In genomic region chr1:170632385-170632784, GRCm38 (mm10) we compare ENCODE assay signal across 8 mouse cellular contexts. TPM values are rescaled to one million over a fixed set of nuclear protein-coding genes. Genes with fewer than 3 reads are reported as not detected.
DNase-seq lines count a peak whose midpoint lies in the region; ATAC-seq and TF ChIP-seq lines count a peak whose summit lies in the region.

No protein-coding gene starts in this region.

- no peak overlapping the region for H3K9ac ChIP-seq in hindbrain, embryonic 15.5 days

- no peaks in the 10 kb centered on the region for H3K36me3 ChIP-seq in hindbrain, embryonic 15.5 days

- DNase-seq in NIH3T3 (ENCODE audit: low read depth): peak; percentile 95
- peak; percentile 79 to 82 for DNase-seq in cerebellum, adult 2 months
- peak; percentile 72 for DNase-seq in left cerebral cortex, adult 11 months (ENCODE audit: low spot score)
- DNase-seq in lung, postnatal 4 days: peak; percentile 71 to 87
- DNase-seq in right cerebral cortex, adult 2 months (ENCODE audit: low spot score in 2 of 2): peak; percentile 87 to 89
- peak; percentile 68 to 79 for DNase-seq in urinary bladder, postnatal 36 days (ENCODE audit: low spot score in 2 of 2)

- H3K4me1 ChIP-seq in cerebellum, adult 2 months (ENCODE audit: control insufficient read depth, insufficient read depth, low read length): no peaks in the 10 kb centered on the region
- H3K4me1 ChIP-seq in hindbrain, embryonic 15.5 days (replicated peaks): no peaks in the 10 kb centered on the region

- H3K27me3 ChIP-seq in cerebellum, adult 2 months (ENCODE audit: control insufficient read depth, insufficient read depth, low read length): no peaks in the 10 kb centered on the region
- H3K27me3 ChIP-seq in hindbrain, embryonic 15.5 days: no peaks in the 10 kb centered on the region

- peak; percentile 99 for ATAC-seq in frontal cortex, adult (ENCODE audit: low TSS enrichment)
- peak; percentile 63; the same call in 1 of the 2 replicates for ATAC-seq in hindbrain, embryonic 15.5 days (ENCODE audit: low FRiP score, low read depth)

- 4% methylated on average over 3 of the region's 3 CpGs for WGBS in cerebellum, adult 2 months
- 13% methylated on average over 3 of the region's 3 CpGs for WGBS in hindbrain, embryonic 15.5 days

- no peak overlapping the region for H3K27ac ChIP-seq in cerebellum, adult 2 months (ENCODE audit: insufficient read depth, low read length)
- H3K27ac ChIP-seq in hindbrain, embryonic 15.5 days (replicated peaks): no peak overlapping the region

- TF ChIP-seq POLR2A in cerebellum, adult 2 months (IDR thresholded peaks at IDR 0.05; ENCODE audit: borderline replicate concordance, insufficient read depth, low read length): no peak

- H3K9me3 ChIP-seq in hindbrain, embryonic 15.5 days: no peaks in the 10 kb centered on the region

- no peak overlapping the region for H3K4me3 ChIP-seq in cerebellum, adult 2 months (replicated peaks; ENCODE audit: insufficient read depth, low read depth, low read length)
- H3K4me3 ChIP-seq in hindbrain, embryonic 15.5 days: no peak overlapping the region

- TF ChIP-seq CTCF in cerebellum, adult 2 months (IDR thresholded peaks at IDR 0.05; ENCODE audit: borderline replicate concordance, insufficient read depth, low read depth, low read length): peak; percentile 99

- no peak overlapping the region for H3K4me2 ChIP-seq in hindbrain, embryonic 15.5 days

RNA-seq across cellular contexts. Expression of gene Olfml2b, which starts 11.9 kb away (rescaled TPM):
- 3.1 and 3.8 TPM in 2 replicates for polyA plus RNA-seq in cerebellum, adult 2 months (2012; rRNA removed)
- 4.9 and 5.0 TPM in 2 replicates for polyA plus RNA-seq in hindbrain, embryonic 15.5 days (2015; fragmentation: Nextera tagmentation; extraction: Ambion mirVana)

RNA-seq across cellular contexts. Expression of gene Nos1ap, which starts 42.7 kb away (rescaled TPM):
- 50.1 and 51.4 TPM in 2 replicates for polyA plus RNA-seq in cerebellum, adult 2 months (2012; rRNA removed)
- 17.3 and 21.3 TPM in 2 replicates for polyA plus RNA-seq in hindbrain, embryonic 15.5 days (2015; fragmentation: Nextera tagmentation; extraction: Ambion mirVana)
